Mouse (Mus musculus) Muller cell, postnatal 12 days (primary cell): ENCODE results near the gene Vmn2r44.
"Not testable (repeated sequence)": the region's sequence is repeated elsewhere in the genome, so short reads cannot be mapped to it uniquely, and the experiment has no call there.

ENCODE experiments used
- DNase-seq: peaks from one replicate; pipeline ENCODE4 v3.0.0-alpha.2; 2015; ENCODE audit errors: inconsistent ontology term

The Vmn2r44 gene

GRCm38 (mm10) chr7:8383233-8383632, at the start of gene Vmn2r44:
TSS of gene Vmn2r44 (minus strand) at chr7:8383333.
- DNase-seq: not testable (repeated sequence)

- not testable (repeated sequence) for DNase-seq
Measured at GRCm38 (mm10) chr7:8357879-8358278, 25.3 kb downstream of the Vmn2r44 start.
